Mouse (Mus musculus) C2C12 (cell line): ENCODE results near the gene Hyal1.

Experiments used
- CEBPB ChIP-seq: IDR thresholded peaks from one replicate; pipeline ENCODE4 v1.6.1; 2011; ENCODE audit warnings: low read depth, mild to moderate bottlenecking, control low read depth, moderate library complexity
- CTCF ChIP-seq: IDR thresholded peaks from one replicate; pipeline ENCODE4 v1.5.1; 2011; ENCODE audit not compliant: control insufficient read depth, insufficient read depth, insufficient read length
- FOSL1 ChIP-seq: IDR thresholded peaks from one replicate; pipeline ENCODE4 v1.8.0; 2011; ENCODE audit warnings: mild to moderate bottlenecking, low read length; ENCODE audit not compliant: poor library complexity, insufficient read depth, severe bottlenecking
- MYOG ChIP-seq: IDR thresholded peaks from one replicate; pipeline ENCODE4 v1.6.1; 2011; ENCODE audit not compliant: control insufficient read depth, insufficient read length; ENCODE audit errors: extremely low read depth
- USF1 ChIP-seq: IDR thresholded peaks from one replicate; pipeline ENCODE4 v1.6.1; 2011; ENCODE audit warnings: low read depth, mild to moderate bottlenecking, control low read depth, moderate library complexity

DNA sequence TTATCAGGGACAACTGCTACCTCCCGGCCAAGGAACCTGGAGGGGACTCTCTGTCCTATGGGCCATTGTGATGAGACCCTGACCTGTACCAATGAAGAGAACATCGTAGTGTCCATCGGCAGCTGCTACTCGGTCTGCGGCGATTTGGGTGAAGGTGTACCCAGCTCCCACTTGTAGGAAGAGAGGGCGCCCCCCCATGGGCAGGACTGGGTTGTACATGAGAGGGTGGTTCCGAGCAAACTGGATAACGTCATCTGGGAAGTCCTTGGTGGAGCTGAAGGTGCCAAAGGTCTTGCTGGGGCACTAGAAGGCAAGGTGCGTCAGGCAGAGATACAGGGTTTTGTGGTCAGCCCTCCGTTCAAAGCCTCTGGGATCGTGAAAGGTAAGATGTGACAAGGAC lies 24.0 kb downstream of the Hyal1 start:
- no peak for TF ChIP-seq CTCF
- TF ChIP-seq MYOG, result no peak
- no peak for TF ChIP-seq USF1
- no peak for TF ChIP-seq CEBPB
- no peak for TF ChIP-seq FOSL1
